Mouse (Mus musculus) G1E (cell line): ENCODE measurements around the gene Tmem19. TPM values are rescaled to one million over a fixed set of nuclear protein-coding genes. Genes with fewer than 3 reads are reported as not detected.

Experiments used
- ATAC-seq: 2 replicates; pipeline ENCODE4 v1.8.0; 2016; ENCODE audit warnings: mild to moderate bottlenecking; ENCODE audit not compliant: insufficient number of reproducible peaks, poor library complexity, low FRiP score, severe bottlenecking; ENCODE audit errors: extremely low read depth
- DNase-seq: peaks from one replicate; pipeline ENCODE4 v3.0.0; 2012; ENCODE audit warnings: low spot score
- H3K27me3 ChIP-seq: 2 replicates; pipeline ENCODE4 v1.6.1; 2012; ENCODE audit warnings: mild to moderate bottlenecking, low read length, inconsistent platforms; ENCODE audit not compliant: insufficient read depth
- H3K36me3 ChIP-seq: replicated peaks from 2 replicates; pipeline ENCODE3; 2012; ENCODE audit warnings: mild to moderate bottlenecking, inconsistent platforms
- H3K4me1 ChIP-seq: 2 replicates; pipeline ENCODE4 v1.6.1; 2012; ENCODE audit warnings: low read depth, low read length, inconsistent platforms, mixed read lengths; ENCODE audit not compliant: insufficient read depth
- H3K4me3 ChIP-seq: 2 replicates; pipeline ENCODE4 v1.5.1; 2012; ENCODE audit warnings: low read depth, mild to moderate bottlenecking, inconsistent platforms, low read length, moderate library complexity, mixed read lengths
- H3K9me3 ChIP-seq: replicated peaks from 2 replicates; pipeline ENCODE4 v1.6.1; 2012; ENCODE audit warnings: inconsistent platforms
- CTCF ChIP-seq: IDR thresholded peaks from 2 replicates; pipeline ENCODE4 v1.5.1; 2012; ENCODE audit warnings: low read depth, low read length, inconsistent platforms, mixed read lengths
- GATA1 ChIP-seq: IDR thresholded peaks from 2 replicates; pipeline ENCODE4 v1.6.1; 2012; ENCODE audit warnings: borderline replicate concordance, low read length, inconsistent platforms, mixed read lengths
- GATA2 ChIP-seq: IDR thresholded peaks from 2 replicates; pipeline ENCODE4 v1.6.1; 2012; ENCODE audit warnings: low read depth, low read length, inconsistent platforms, borderline replicate concordance
- POLR2AphosphoS5 ChIP-seq: IDR thresholded peaks from 2 replicates; pipeline ENCODE4 v1.6.1; 2012; ENCODE audit warnings: low read depth, low read length, inconsistent platforms; ENCODE audit not compliant: insufficient replicate concordance
- TAL1 ChIP-seq: conservative IDR thresholded peaks from 2 replicates; pipeline ENCODE4 v1.6.1; 2012; ENCODE audit warnings: low read depth, low read length, inconsistent platforms, mixed read lengths
- polyA plus RNA-seq: library from polyadenylated mRNA; stranded (reverse); fragments of >175 nt; gene quantifications from 2 replicates; pipeline ENCODE4 v1.2.3, GENCODE M21; 2012
- total RNA-seq, 2 experiments: library from RNA; stranded (forward) in 1 of 2; stranded (reverse) in 1 of 2; fragments of 200-1000 nt in 1 of 2; fragments of >200 nt in 1 of 2; fragmentation: Nextera tagmentation in 1 of 2; gene quantifications; 2 replicates each; pipeline ENCODE4 v1.2.3; 2014 to 2017

The Tmem19 gene
- total and polyA plus RNA-seq, 3 experiments = 2.9 to 17.9 (median 10.5) TPM

- no peak for DNase-seq
- Histone ChIP-seq H3K36me3 (peaks cover 79% of the 10 kb centered on the region), H3K27me3 (no peaks in the 10 kb centered on the region), H3K4me1 (peaks cover 34% of the 10 kb centered on the region), H3K9me3 (no peaks in the 10 kb centered on the region), H3K4me3 (no peak overlapping the region)
- TF ChIP-seq CTCF = no peak
- no peak for TF ChIP-seq TAL1
- TF ChIP-seq GATA2 = no peak
- no peak for ATAC-seq
These were observed 54.9 kb downstream of the Tmem19 start for GRCm38 (mm10) chr10:115307331-115307875.

- TF ChIP-seq CTCF (no peak), GATA2 (no peak), TAL1 (no peak), POLR2AphosphoS5 (no peak), GATA1 (no peak)
- peaks cover 88% of the 10 kb centered on the region for H3K36me3 ChIP-seq
These were observed 63.6 kb downstream of the Tmem19 start for GRCm38 (mm10) chr10:115298683-115299082.

DNA sequence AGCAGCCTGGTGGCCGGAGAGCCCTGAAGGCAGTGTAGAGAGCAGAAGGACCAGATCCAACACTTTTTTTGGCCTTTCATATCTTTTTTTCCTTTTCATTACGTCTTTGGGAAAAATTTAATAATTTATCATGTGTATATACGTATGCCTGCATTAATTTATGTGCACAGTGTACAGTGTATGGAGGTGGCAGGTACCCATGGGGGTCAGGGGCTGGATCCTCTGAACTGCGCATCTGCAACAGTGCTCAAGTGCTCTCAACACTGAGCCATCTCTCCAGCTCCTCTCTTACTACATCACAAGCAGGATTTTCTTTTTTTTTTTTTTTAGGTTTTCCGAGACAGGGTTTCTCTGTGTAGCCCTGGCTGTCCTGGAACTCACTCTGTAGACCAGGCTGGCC lies 64.7 kb downstream of the Tmem19 start:
- peaks cover 92% of the 10 kb centered on the region for H3K36me3 ChIP-seq
- no peak overlapping the region for H3K4me3 ChIP-seq
- no peaks in the 10 kb centered on the region for H3K9me3 ChIP-seq
- ATAC-seq (no peak), DNase-seq (no peak)
- no peak for TF ChIP-seq POLR2AphosphoS5
- TF ChIP-seq GATA2 = no peak
- no peak for TF ChIP-seq CTCF
- no peak for TF ChIP-seq TAL1
- TF ChIP-seq GATA1 = no peak
- peaks cover 3% of the 10 kb centered on the region; the same call in 1 of the 2 replicates for H3K4me1 ChIP-seq
- H3K27me3 ChIP-seq = no peaks in the 10 kb centered on the region

More at GRCm38 (mm10) chr10:115298683-115299082, 63.6 kb downstream of the Tmem19 start:
- Histone ChIP-seq H3K27me3 (no peaks in the 10 kb centered on the region), H3K9me3 (no peaks in the 10 kb centered on the region), H3K4me1 (peaks cover 3% of the 10 kb centered on the region; the same call in 1 of the 2 replicates), H3K4me3 (no peak overlapping the region)
- DNase-seq = no peak
- no peak for ATAC-seq

- ATAC-seq (no peak), DNase-seq (no peak)
- H3K27me3 ChIP-seq = no peaks in the 10 kb centered on the region
- TF ChIP-seq GATA1 (no peak), POLR2AphosphoS5 (no peak), TAL1 (no peak), GATA2 (no peak), CTCF (no peak)
- H3K36me3 ChIP-seq = peaks cover 93% of the 10 kb centered on the region
- H3K4me1 ChIP-seq = peaks cover 3% of the 10 kb centered on the region; the same call in 1 of the 2 replicates
- no peak overlapping the region for H3K4me3 ChIP-seq
- no peaks in the 10 kb centered on the region for H3K9me3 ChIP-seq
These were observed 65.8 kb downstream of the Tmem19 start for GRCm38 (mm10) chr10:115296401-115296935.

DNA sequence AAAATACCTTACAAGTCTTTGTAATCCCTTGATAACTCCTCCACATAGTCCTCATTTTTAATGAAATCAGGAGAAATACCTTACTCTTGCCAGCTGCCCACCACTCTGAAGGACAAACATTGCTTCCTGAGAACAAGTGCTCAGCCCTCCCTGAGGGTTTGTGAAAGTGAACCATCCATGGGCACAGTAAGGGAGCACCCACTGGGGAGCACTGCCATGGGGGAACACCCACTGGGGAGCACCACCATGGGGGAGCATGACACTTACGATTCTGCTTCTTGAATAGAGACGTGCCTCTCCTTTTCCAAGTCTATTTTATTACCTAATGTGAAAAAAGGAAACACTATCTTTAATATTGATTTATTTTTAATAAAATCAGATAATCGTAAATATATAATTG lies 67.1 kb downstream of the Tmem19 start:
- Histone ChIP-seq H3K4me1 (peaks cover 3% of the 10 kb centered on the region; the same call in 1 of the 2 replicates), H3K36me3 (peaks cover 91% of the 10 kb centered on the region), H3K4me3 (no peak overlapping the region), H3K27me3 (no peaks in the 10 kb centered on the region), H3K9me3 (no peaks in the 10 kb centered on the region)
- ATAC-seq (no peak), DNase-seq (no peak)
- TF ChIP-seq POLR2AphosphoS5 = no peak

DNA sequence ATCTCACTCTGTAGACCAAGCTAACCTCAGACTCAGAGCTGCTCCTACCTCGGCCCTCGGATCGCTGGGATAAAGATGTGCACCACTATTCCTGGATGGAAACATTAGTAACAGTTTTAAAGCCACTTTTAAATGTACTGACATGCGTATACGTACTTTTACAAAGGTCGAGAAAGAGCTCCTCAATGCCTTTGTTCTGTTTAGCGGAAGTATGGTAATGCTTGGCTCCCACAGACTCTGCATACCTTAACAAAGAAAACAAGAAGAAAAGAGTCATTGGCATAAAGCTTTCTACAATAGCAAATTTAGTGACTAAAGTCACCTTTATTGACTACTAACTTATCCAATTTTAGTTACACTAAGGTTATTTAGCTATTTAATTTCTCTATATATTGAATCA lies 67.6 kb downstream of the Tmem19 start:
- ATAC-seq = no peak
- Histone ChIP-seq H3K9me3 (no peaks in the 10 kb centered on the region), H3K36me3 (peaks cover 90% of the 10 kb centered on the region), H3K4me1 (peaks cover 3% of the 10 kb centered on the region; the same call in 1 of the 2 replicates), H3K27me3 (no peaks in the 10 kb centered on the region), H3K4me3 (no peak overlapping the region)
- TF ChIP-seq TAL1 = no peak
- no peak for TF ChIP-seq GATA2
- TF ChIP-seq CTCF = no peak
- no peak for TF ChIP-seq GATA1
- no peak for TF ChIP-seq POLR2AphosphoS5
- no peak for DNase-seq

DNA sequence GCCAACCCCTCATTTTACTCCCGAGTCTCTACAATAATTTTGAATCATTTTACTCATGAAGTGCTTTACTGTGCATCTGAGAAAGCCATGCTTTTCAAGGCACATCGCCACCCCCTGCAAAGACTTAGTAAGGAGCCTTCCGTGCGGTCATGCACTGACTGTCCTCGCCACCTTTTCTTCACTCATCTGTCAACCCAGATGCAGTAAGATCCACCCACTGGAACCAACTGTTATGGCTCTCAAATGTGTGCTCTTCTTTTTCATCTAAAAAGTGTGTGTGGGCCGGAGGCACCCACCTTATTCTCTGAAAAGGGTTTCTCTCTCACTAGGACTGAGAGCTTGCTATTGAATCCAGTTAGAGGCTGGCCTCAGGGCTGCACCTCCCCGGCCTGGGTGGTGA lies 68.4 kb downstream of the Tmem19 start:
- peaks cover 88% of the 10 kb centered on the region for H3K36me3 ChIP-seq
- no peak for TF ChIP-seq GATA1
- TF ChIP-seq TAL1 = no peak
- TF ChIP-seq POLR2AphosphoS5 = no peak
- no peak for TF ChIP-seq GATA2
- no peak for TF ChIP-seq CTCF
- no peak for ATAC-seq

More for the DNA sequence above, 68.4 kb downstream of the Tmem19 start:
- Histone ChIP-seq H3K27me3 (no peaks in the 10 kb centered on the region), H3K4me1 (peaks cover 3% of the 10 kb centered on the region; the same call in 1 of the 2 replicates), H3K4me3 (no peak overlapping the region), H3K9me3 (no peaks in the 10 kb centered on the region)
- DNase-seq = no peak
